Mouse (Mus musculus): Measurements from ENCODE around the gene Rft1. TPM values are rescaled to one million over a fixed set of nuclear protein-coding genes. Genes with fewer than 3 reads are reported as not detected.

Rft1 gene
- polyA plus RNA-seq, 1 experiment = 18.7 TPM

GRCm38 (mm10) chr14:30616751-30617150 is 37.4 kb upstream of the Rft1 start:
- no peak for DNase-seq
- Histone ChIP-seq H3K4me3 (replicated peaks; ENCODE audit: extremely low read depth, low read depth, low read length) (no peak overlapping the region), H3K4me1 (ENCODE audit: control insufficient read depth, insufficient read depth, low read length) (peaks cover 14% of the 10 kb centered on the region)
- WGBS = 63% methylated on average over 2 of the region's 2 CpGs
- TF ChIP-seq POLR2A (IDR thresholded peaks at IDR 0.05; ENCODE audit: borderline replicate concordance, extremely low read depth, low read depth, low read length) (no peak), CTCF (IDR thresholded peaks at IDR 0.05; ENCODE audit: insufficient read depth, low read length) (no peak)

- Histone ChIP-seq H3K4me1 (ENCODE audit: control insufficient read depth, insufficient read depth, low read length) (peaks cover 12% of the 10 kb centered on the region), H3K4me3 (replicated peaks; ENCODE audit: extremely low read depth, low read depth, low read length) (no peak overlapping the region)
- 95% methylated on average over 2 of the region's 2 CpGs for WGBS
- TF ChIP-seq POLR2A (IDR thresholded peaks at IDR 0.05; ENCODE audit: borderline replicate concordance, extremely low read depth, low read depth, low read length) (no peak), CTCF (IDR thresholded peaks at IDR 0.05; ENCODE audit: insufficient read depth, low read length) (no peak)
- no peak for DNase-seq
These were observed 35.3 kb upstream of the Rft1 start for GRCm38 (mm10) chr14:30618746-30619275.

GRCm38 (mm10) chr14:30619982-30620578 is 34.1 kb upstream of the Rft1 start:
- 56% methylated on average over 7 of the region's 7 CpGs for WGBS
- Histone ChIP-seq H3K4me1 (ENCODE audit: control insufficient read depth, insufficient read depth, low read length) (peaks cover 12% of the 10 kb centered on the region), H3K4me3 (replicated peaks; ENCODE audit: extremely low read depth, low read depth, low read length) (no peak overlapping the region)
- DNase-seq = no peak
- TF ChIP-seq POLR2A (IDR thresholded peaks at IDR 0.05; ENCODE audit: borderline replicate concordance, extremely low read depth, low read depth, low read length) (no peak), CTCF (IDR thresholded peaks at IDR 0.05; ENCODE audit: insufficient read depth, low read length) (no peak)

- WGBS = 50% methylated on average over 7 of the region's 7 CpGs
- TF ChIP-seq CTCF (IDR thresholded peaks at IDR 0.05; ENCODE audit: insufficient read depth, low read length) (no peak), POLR2A (IDR thresholded peaks at IDR 0.05; ENCODE audit: borderline replicate concordance, extremely low read depth, low read depth, low read length) (no peak)
These were observed 32.0 kb upstream of the Rft1 start for GRCm38 (mm10) chr14:30622130-30622529.

GRCm38 (mm10) chr14:30622556-30622955 is 31.6 kb upstream of the Rft1 start:
- DNase-seq = no peak
- TF ChIP-seq CTCF (IDR thresholded peaks at IDR 0.05; ENCODE audit: insufficient read depth, low read length) = no peak
- no peak for TF ChIP-seq POLR2A (IDR thresholded peaks at IDR 0.05; ENCODE audit: borderline replicate concordance, extremely low read depth, low read depth, low read length)
- 73% methylated on average over 8 of the region's 8 CpGs for WGBS
- Histone ChIP-seq H3K4me3 (replicated peaks; ENCODE audit: extremely low read depth, low read depth, low read length) (no peak overlapping the region), H3K4me1 (ENCODE audit: control insufficient read depth, insufficient read depth, low read length) (peaks cover 14% of the 10 kb centered on the region)

More at GRCm38 (mm10) chr14:30622130-30622529, 32.0 kb upstream of the Rft1 start:
- Histone ChIP-seq H3K4me1 (ENCODE audit: control insufficient read depth, insufficient read depth, low read length) (peaks cover 14% of the 10 kb centered on the region), H3K4me3 (replicated peaks; ENCODE audit: extremely low read depth, low read depth, low read length) (no peak overlapping the region)
- DNase-seq = peak; percentile 60

- 36% methylated on average over 8 of the region's 8 CpGs for WGBS
- DNase-seq = no peak
- no peak for TF ChIP-seq POLR2A (IDR thresholded peaks at IDR 0.05; ENCODE audit: borderline replicate concordance, extremely low read depth, low read depth, low read length)
- TF ChIP-seq CTCF (IDR thresholded peaks at IDR 0.05; ENCODE audit: insufficient read depth, low read length) = no peak
- peak overlapping the region; percentile 32 for H3K4me3 ChIP-seq (replicated peaks; ENCODE audit: extremely low read depth, low read depth, low read length)
- peaks cover 16% of the 10 kb centered on the region for H3K4me1 ChIP-seq (ENCODE audit: control insufficient read depth, insufficient read depth, low read length)
These were observed 29.9 kb upstream of the Rft1 start for GRCm38 (mm10) chr14:30624277-30624721.

GRCm38 (mm10) chr14:30625131-30625807 is 28.9 kb upstream of the Rft1 start:
- TF ChIP-seq POLR2A (IDR thresholded peaks at IDR 0.05; ENCODE audit: borderline replicate concordance, extremely low read depth, low read depth, low read length) (no peak), CTCF (IDR thresholded peaks at IDR 0.05; ENCODE audit: insufficient read depth, low read length) (no peak)
- peak; percentile 63 for DNase-seq
- WGBS = under 1% methylated on average over 39 of the region's 39 CpGs
- Histone ChIP-seq H3K4me3 (replicated peaks; ENCODE audit: extremely low read depth, low read depth, low read length) (peak overlapping the region; percentile 76), H3K4me1 (ENCODE audit: control insufficient read depth, insufficient read depth, low read length) (peaks cover 13% of the 10 kb centered on the region)

- 1% methylated on average over 71 of the region's 71 CpGs for WGBS
- DNase-seq = peak; percentile 86
- H3K4me1 ChIP-seq (ENCODE audit: control insufficient read depth, insufficient read depth, low read length) = peaks cover 15% of the 10 kb centered on the region
- TF ChIP-seq CTCF (IDR thresholded peaks at IDR 0.05; ENCODE audit: insufficient read depth, low read length) (no peak), POLR2A (IDR thresholded peaks at IDR 0.05; ENCODE audit: borderline replicate concordance, extremely low read depth, low read depth, low read length) (peak; percentile 47)
- peak within 1 kb of the TSS; percentile 76 for H3K4me3 ChIP-seq (replicated peaks; ENCODE audit: extremely low read depth, low read depth, low read length)
These were observed 28.1 kb upstream of the Rft1 start, which contains the start of gene Prkcd for GRCm38 (mm10) chr14:30625856-30626726. Gene Prkcd, minus strand, starts transcription at chr14:30626210.
